Mouse (Mus musculus) heart, postnatal 0 days (tissue): ENCODE measurements around the gene Trim31.

Experiments used
- CTCF ChIP-seq: IDR thresholded peaks from 2 replicates; pipeline ENCODE4 v1.5.1; 2016; ENCODE audit warnings: antibody characterized with exemption, control low read depth, low read depth
- EP300 ChIP-seq: IDR thresholded peaks from 2 replicates; pipeline ENCODE4 v1.6.1; 2016; ENCODE audit warnings: antibody characterized with exemption, low read depth

DNA sequence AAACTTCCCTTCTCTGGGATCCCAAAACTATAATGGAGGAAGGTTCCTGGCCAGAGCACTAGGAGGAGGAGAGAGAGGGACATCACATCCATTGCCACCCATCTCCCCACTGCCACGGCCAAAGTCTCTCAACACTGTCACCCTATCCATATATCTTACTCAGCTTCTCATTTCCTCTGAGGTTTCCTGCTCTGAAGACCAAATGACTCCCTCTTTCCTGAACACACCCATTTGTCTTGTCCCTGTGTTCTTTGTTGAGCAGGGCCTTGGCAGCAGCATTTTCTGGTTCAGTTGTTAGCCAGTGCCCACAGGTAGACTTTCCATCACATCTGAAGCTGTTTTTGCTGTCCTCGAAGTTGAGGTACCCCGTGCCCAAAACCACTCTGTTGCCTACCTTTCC lies 39.7 kb upstream of the Trim31 start:
- TF ChIP-seq CTCF (no peak), EP300 (no peak)
